ENCODE assay signal across 8 mouse cellular contexts in genomic region chr5:125215930-125216459, GRCm38 (mm10). TPM values are rescaled to one million over a fixed set of nuclear protein-coding genes. Genes with fewer than 3 reads are reported as not detected.
DNase-seq lines count a peak whose midpoint lies in the region; ATAC-seq and TF ChIP-seq lines count a peak whose summit lies in the region.

No protein-coding gene starts in this region.

- no peak for DNase-seq in spleen, adult 2 months (ENCODE audit: low read depth in 1 of 2, low spot score in 2 of 2)
- no peak for DNase-seq in spleen, postnatal 36 days (ENCODE audit: low spot score in 2 of 2)
- DNase-seq in embryonic facial prominence, embryonic 14.5 days (ENCODE audit: low spot score), result peak; percentile 93
- peak; percentile 52 for DNase-seq in heart, adult 8-10 months (ENCODE audit: low spot score)
- peak; percentile 90 to 92 for DNase-seq in thymus, postnatal 10 days (ENCODE audit: low spot score in 2 of 2)

- no peak overlapping the region for H3K4me3 ChIP-seq in spleen, adult 2 months (ENCODE audit: extremely low read depth, insufficient read depth, insufficient read length)
- H3K4me3 ChIP-seq in embryonic facial prominence, embryonic 14.5 days (ENCODE audit: low read depth, low read length), result peak overlapping the region; percentile 28
- H3K4me3 ChIP-seq in kidney, embryonic 16.5 days (ENCODE audit: low read length), result peak overlapping the region; percentile 28
- H3K4me3 ChIP-seq in limb, embryonic 12.5 days (replicated peaks), result peak overlapping the region; percentile 27
- H3K4me3 ChIP-seq in neural tube, embryonic 12.5 days, result peak overlapping the region; percentile 7; the same call in 1 of the 2 replicates

- TF ChIP-seq CTCF in spleen, adult 2 months (IDR thresholded peaks at IDR 0.05; ENCODE audit: extremely low read depth, insufficient read depth, insufficient read length, insufficient replicate concordance), result no peak

- H3K4me1 ChIP-seq in spleen, adult 2 months (ENCODE audit: control insufficient read depth, insufficient read depth, insufficient read length), result no peaks in the 10 kb centered on the region; the same call in 1 of the 2 replicates
- H3K4me1 ChIP-seq in embryonic facial prominence, embryonic 14.5 days (ENCODE audit: control insufficient read depth, insufficient read depth, low read length), result peaks cover 16% of the 10 kb centered on the region
- peaks cover 17% of the 10 kb centered on the region for H3K4me1 ChIP-seq in kidney, embryonic 16.5 days (ENCODE audit: insufficient read depth, low read length)
- H3K4me1 ChIP-seq in limb, embryonic 12.5 days (replicated peaks), result peaks cover 20% of the 10 kb centered on the region
- peaks cover 33% of the 10 kb centered on the region for H3K4me1 ChIP-seq in neural tube, embryonic 12.5 days

- 13% methylated on average over 24 of the region's 24 CpGs for WGBS in spleen, adult 2 months
- whole genome bisulfite sequencing in embryonic facial prominence, embryonic 14.5 days, result 3% methylated on average over 12 of the region's 24 CpGs
- 6% methylated on average over 24 of the region's 24 CpGs for WGBS in kidney, embryonic 16.5 days
- WGBS in limb, embryonic 12.5 days, result 4% methylated on average over 24 of the region's 24 CpGs
- 4% methylated on average over 24 of the region's 24 CpGs for WGBS in neural tube, embryonic 12.5 days

- no peak for TF ChIP-seq POLR2A in spleen, adult 2 months (IDR thresholded peaks at IDR 0.05; ENCODE audit: low read depth, low read length)

- H3K27ac ChIP-seq in spleen, adult 2 months (ENCODE audit: insufficient read depth, low read length), result 0 out of 2 replicates have a peak overlapping the region, but pooled peaks have one; percentile 5
- H3K27ac ChIP-seq in embryonic facial prominence, embryonic 14.5 days (replicated peaks; ENCODE audit: low read depth, low read length), result peak overlapping the region; percentile 93
- peak overlapping the region; percentile 50 for H3K27ac ChIP-seq in kidney, embryonic 16.5 days (ENCODE audit: low read length)
- peak overlapping the region; percentile 89 for H3K27ac ChIP-seq in limb, embryonic 12.5 days
- peak overlapping the region; percentile 65 for H3K27ac ChIP-seq in neural tube, embryonic 12.5 days

- peak overlapping the region; percentile 66 for H3K9ac ChIP-seq in embryonic facial prominence, embryonic 14.5 days (ENCODE audit: low read depth, low read length)
- H3K9ac ChIP-seq in kidney, embryonic 16.5 days (replicated peaks; ENCODE audit: low read length), result peak overlapping the region; percentile 59
- peak overlapping the region; percentile 57 for H3K9ac ChIP-seq in limb, embryonic 12.5 days (replicated peaks)
- H3K9ac ChIP-seq in neural tube, embryonic 12.5 days, result peak overlapping the region; percentile 49

- H3K9me3 ChIP-seq in embryonic facial prominence, embryonic 14.5 days (ENCODE audit: control insufficient read depth, low read length), result no peaks in the 10 kb centered on the region
- H3K9me3 ChIP-seq in kidney, embryonic 16.5 days (ENCODE audit: low read length), result no peaks in the 10 kb centered on the region
- no peaks in the 10 kb centered on the region for H3K9me3 ChIP-seq in limb, embryonic 12.5 days
- no peaks in the 10 kb centered on the region for H3K9me3 ChIP-seq in neural tube, embryonic 12.5 days

- peak overlapping the region; percentile 57 for H3K4me2 ChIP-seq in embryonic facial prominence, embryonic 14.5 days (ENCODE audit: low read depth, low read length)
- H3K4me2 ChIP-seq in kidney, embryonic 16.5 days (replicated peaks; ENCODE audit: low read depth, low read length), result peak overlapping the region; percentile 57
- peak overlapping the region; percentile 56 for H3K4me2 ChIP-seq in limb, embryonic 12.5 days
- peak overlapping the region; percentile 53 for H3K4me2 ChIP-seq in neural tube, embryonic 12.5 days (replicated peaks)

- no peaks in the 10 kb centered on the region for H3K27me3 ChIP-seq in spleen, adult 2 months (ENCODE audit: control insufficient read depth, insufficient read depth, low read length)
- no peaks in the 10 kb centered on the region for H3K27me3 ChIP-seq in embryonic facial prominence, embryonic 14.5 days (replicated peaks; ENCODE audit: control insufficient read depth, insufficient read depth, low read length)
- peaks cover 4% of the 10 kb centered on the region; the same call in 1 of the 2 replicates for H3K27me3 ChIP-seq in kidney, embryonic 16.5 days (ENCODE audit: insufficient read depth, low read length)
- no peaks in the 10 kb centered on the region; the same call in 1 of the 2 replicates for H3K27me3 ChIP-seq in limb, embryonic 12.5 days
- no peaks in the 10 kb centered on the region for H3K27me3 ChIP-seq in neural tube, embryonic 12.5 days (replicated peaks)

- ATAC-seq in embryonic facial prominence, embryonic 14.5 days (ENCODE audit: low read depth), result peak; percentile 93
- ATAC-seq in kidney, embryonic 16.5 days (ENCODE audit: low FRiP score, low TSS enrichment), result peak; percentile 60; the same call in 1 of the 2 replicates
- peak; percentile 71 for ATAC-seq in limb, embryonic 12.5 days (ENCODE audit: insufficient number of reproducible peaks, insufficient read depth, low FRiP score, low TSS enrichment, low read depth)
- peak; percentile 83 for ATAC-seq in neural tube, embryonic 12.5 days (ENCODE audit: low FRiP score, low read depth)

- H3K36me3 ChIP-seq in spleen, adult 2 months (ENCODE audit: control insufficient read depth, insufficient read depth, low read length), result no peaks in the 10 kb centered on the region
- H3K36me3 ChIP-seq in embryonic facial prominence, embryonic 14.5 days (ENCODE audit: control insufficient read depth, insufficient read depth, low read length), result no peaks in the 10 kb centered on the region
- no peaks in the 10 kb centered on the region for H3K36me3 ChIP-seq in kidney, embryonic 16.5 days (ENCODE audit: insufficient read depth, low read length)
- H3K36me3 ChIP-seq in limb, embryonic 12.5 days, result no peaks in the 10 kb centered on the region
- no peaks in the 10 kb centered on the region for H3K36me3 ChIP-seq in neural tube, embryonic 12.5 days

RNA-seq across cellular contexts. Expression of gene Ncor2, which starts 37.0 kb away (rescaled TPM):
- polyA plus RNA-seq in spleen, adult 2 months (2012; rRNA removed), result 70.1 and 70.5 TPM in 2 replicates
- 34.9 and 37.3 TPM in 2 replicates for polyA plus RNA-seq in embryonic facial prominence, embryonic 14.5 days (2014; fragmentation: Nextera tagmentation; extraction: Ambion mirVana)
- 10 to 100 TPM; 81.6 to 92.4 (median 84.5) TPM for total RNA-seq in heart, adult 8-10 months (2022)
- polyA plus RNA-seq in kidney, embryonic 16.5 days (2015; fragmentation: Nextera tagmentation; extraction: Ambion mirVana), result 25.9 and 27.5 TPM in 2 replicates
- polyA plus RNA-seq in limb, embryonic 12.5 days (2016; fragmentation: Nextera tagmentation; extraction: Ambion mirVana), result 27.2 and 29.4 TPM in 2 replicates
- 36.0 and 36.9 TPM in 2 replicates for polyA plus RNA-seq in neural tube, embryonic 12.5 days (2016; fragmentation: Nextera tagmentation; extraction: Ambion mirVana)

Comparison
In these comparisons a context has a peak if more than half of its experiments do, and no peak if none do; other contexts are left out.
1. DNase-seq: peak in embryonic facial prominence, embryonic 14.5 days (single experiment), heart, adult 8-10 months (single experiment) and thymus, postnatal 10 days (2 of 2); none in spleen, adult 2 months (0 of 2) and spleen, postnatal 36 days (0 of 2).
2. H3K27ac ChIP-seq: peak in every context shown above with its lines; median percentile 93 in embryonic facial prominence, embryonic 14.5 days; 89 in limb, embryonic 12.5 days; 65 in neural tube, embryonic 12.5 days; 50 in kidney, embryonic 16.5 days; 5 in spleen, adult 2 months.
3. Peak in every context shown above with its lines, with median percentiles within 50 percentile points of each other: ATAC-seq, H3K4me2 ChIP-seq and H3K9ac ChIP-seq.